Mouse (Mus musculus) MEL (cell line): ENCODE results near the gene Ankle2. TPM values are rescaled to one million over a fixed set of nuclear protein-coding genes. Genes with fewer than 3 reads are reported as not detected.

Experiments used
- DNase-seq: peaks from one replicate; pipeline ENCODE4 v3.0.0; 2011; ENCODE audit warnings: low read depth, low spot score
- H3K27ac ChIP-seq: 2 replicates; pipeline ENCODE4 v1.5.1; 2012; ENCODE audit warnings: low read depth, mild to moderate bottlenecking, control low read depth, low read length, moderate library complexity; ENCODE audit not compliant: control insufficient read depth
- H3K27me3 ChIP-seq, 2 experiments: fragments of 150-350 bp in 1 of 2; sonication (generic) in 1 of 2; 2 replicates each; pipeline ENCODE4 v1.6.1; 2012; ENCODE audit warnings: low read length in 2 of 2, mild to moderate bottlenecking in 2 of 2, improper control_type of control experiment in 1 of 2, moderate library complexity in 1 of 2; ENCODE audit not compliant: insufficient read depth in 2 of 2, control insufficient read depth in 1 of 2
- H3K36me3 ChIP-seq, 2 experiments: 2 replicates each; pipeline ENCODE4 v1.6.1; 2012 to 2014; ENCODE audit warnings: low read length in 2 of 2, improper control_type of control experiment in 1 of 2, inconsistent platforms in 1 of 2, mild to moderate bottlenecking in 1 of 2; ENCODE audit not compliant: insufficient read depth in 2 of 2, control insufficient read depth in 1 of 2
- H3K4me1 ChIP-seq, 2 experiments: fragments of 150-350 bp in 1 of 2; sonication (generic) in 1 of 2; 2 replicates each; pipeline ENCODE4 v1.6.1; 2012; ENCODE audit warnings: low read length in 2 of 2, improper control_type of control experiment in 1 of 2, mild to moderate bottlenecking in 1 of 2; ENCODE audit not compliant: insufficient read depth in 2 of 2, control insufficient read depth in 1 of 2
- H3K4me3 ChIP-seq, 2 experiments: fragments of 150-350 bp in 1 of 2; sonication (generic) in 1 of 2; 2 replicates each; pipeline ENCODE4 v1.5.1; 2012; ENCODE audit warnings: low read depth in 2 of 2, low read length in 2 of 2, mild to moderate bottlenecking in 2 of 2, moderate library complexity in 2 of 2, control low read depth in 1 of 2, improper control_type of control experiment in 1 of 2; ENCODE audit not compliant: control insufficient read depth in 1 of 2, insufficient read depth in 1 of 2
- H3K79me2 ChIP-seq: 2 replicates; pipeline ENCODE4 v1.6.1; 2012; ENCODE audit warnings: mild to moderate bottlenecking, low read length, moderate library complexity; ENCODE audit not compliant: control insufficient read depth, poor library complexity, insufficient read depth
- H3K9ac ChIP-seq: 2 replicates; pipeline ENCODE4 v1.6.1; 2012; ENCODE audit warnings: low read depth, mild to moderate bottlenecking, control low read depth, low read length, moderate library complexity; ENCODE audit not compliant: control insufficient read depth, poor library complexity, severe bottlenecking
- H3K9me3 ChIP-seq: fragments of 150-350 bp; sonication (generic); replicated peaks from 2 replicates; pipeline ENCODE4 v1.6.1; 2012; ENCODE audit warnings: mild to moderate bottlenecking, low read length, improper control_type of control experiment, moderate library complexity; ENCODE audit not compliant: insufficient read depth
- BHLHE40 ChIP-seq: IDR thresholded peaks from 2 replicates; pipeline ENCODE4 v1.6.1; 2012; ENCODE audit warnings: low read depth, mild to moderate bottlenecking, inconsistent platforms, low read length, improper control_type of control experiment, borderline replicate concordance
- CHD1 ChIP-seq: IDR thresholded peaks from 2 replicates; pipeline ENCODE4 v1.6.1; 2012; ENCODE audit warnings: low read depth, mild to moderate bottlenecking, inconsistent platforms, low read length, improper control_type of control experiment
- CTCF ChIP-seq, 3 experiments: IDR thresholded peaks in 2 of 3; conservative IDR thresholded peaks in 1 of 3; 2 replicates each; pipeline ENCODE4 v1.5.1; 2011 to 2012; ENCODE audit warnings: low read length in 3 of 3, low read depth in 2 of 3, mild to moderate bottlenecking in 2 of 3, improper control_type of control experiment in 1 of 3, inconsistent platforms in 1 of 3, mixed read lengths in 1 of 3, moderate library complexity in 1 of 3; ENCODE audit not compliant: control insufficient read depth in 1 of 3, insufficient read depth in 1 of 3, poor library complexity in 1 of 3, severe bottlenecking in 1 of 3
- ELF1 ChIP-seq: IDR thresholded peaks from 2 replicates; pipeline ENCODE4 v1.6.1; 2014; ENCODE audit warnings: low read depth, mild to moderate bottlenecking, inconsistent platforms, low read length, improper control_type of control experiment, moderate library complexity
- EP300 ChIP-seq, 2 experiments: IDR thresholded peaks; 2 replicates each; pipeline ENCODE4 v1.6.1; 2011; ENCODE audit warnings: improper control_type of control experiment in 2 of 2, low read length in 2 of 2, low read depth in 1 of 2, mild to moderate bottlenecking in 1 of 2
- GABPA ChIP-seq: IDR thresholded peaks from 2 replicates; pipeline ENCODE4 v1.6.1; 2012; ENCODE audit warnings: low read depth, mild to moderate bottlenecking, inconsistent platforms, low read length, improper control_type of control experiment, moderate library complexity
- GATA1 ChIP-seq: IDR thresholded peaks from 2 replicates; pipeline ENCODE4 v1.6.1; 2011; ENCODE audit warnings: low read depth, low read length, improper control_type of control experiment
- HCFC1 ChIP-seq: IDR thresholded peaks from 2 replicates; pipeline ENCODE4 v1.6.1; 2012; ENCODE audit warnings: low read depth, mild to moderate bottlenecking, inconsistent platforms, low read length, improper control_type of control experiment, moderate library complexity
- KAT2A ChIP-seq: conservative IDR thresholded peaks from 2 replicates; pipeline ENCODE4 v1.6.1; 2012; ENCODE audit warnings: low read depth, low read length, improper control_type of control experiment, inconsistent platforms
- MAFK ChIP-seq: IDR thresholded peaks from 2 replicates; pipeline ENCODE4 v1.6.1; 2011; ENCODE audit warnings: low read depth, mild to moderate bottlenecking, low read length, improper control_type of control experiment, borderline replicate concordance
- MAX ChIP-seq: IDR thresholded peaks from 2 replicates; pipeline ENCODE4 v1.6.1; 2011; ENCODE audit warnings: low read length, improper control_type of control experiment
- MAZ ChIP-seq: IDR thresholded peaks from 2 replicates; pipeline ENCODE4 v1.6.1; 2012; ENCODE audit warnings: low read depth, mild to moderate bottlenecking, inconsistent platforms, low read length, improper control_type of control experiment
- MEF2A ChIP-seq: IDR thresholded peaks from 2 replicates; pipeline ENCODE4 v1.6.1; 2014; ENCODE audit warnings: low read depth, mild to moderate bottlenecking, inconsistent platforms, low read length, improper control_type of control experiment; ENCODE audit not compliant: poor library complexity, insufficient replicate concordance, severe bottlenecking; ENCODE audit errors: extremely low read depth
- MXI1 ChIP-seq: IDR thresholded peaks from 2 replicates; pipeline ENCODE4 v1.6.1; 2011; ENCODE audit warnings: mild to moderate bottlenecking, low read depth, low read length, improper control_type of control experiment
- MYB ChIP-seq: IDR thresholded peaks from 2 replicates; pipeline ENCODE4 v1.6.1; 2011; ENCODE audit warnings: mild to moderate bottlenecking, low read depth, low read length, improper control_type of control experiment
- MYC ChIP-seq: IDR thresholded peaks from 2 replicates; pipeline ENCODE4 v1.6.1; 2011; ENCODE audit warnings: low read depth, mild to moderate bottlenecking, low read length, improper control_type of control experiment, moderate library complexity
- NELFE ChIP-seq: IDR thresholded peaks from 2 replicates; pipeline ENCODE4 v1.6.1; 2011; ENCODE audit warnings: low read depth, low read length, improper control_type of control experiment
- NRF1 ChIP-seq: IDR thresholded peaks from 2 replicates; pipeline ENCODE4 v1.6.1; 2014; ENCODE audit warnings: low read depth, mild to moderate bottlenecking, inconsistent platforms, low read length, improper control_type of control experiment, moderate library complexity; ENCODE audit not compliant: poor library complexity, insufficient read depth, severe bottlenecking
- POLR2A ChIP-seq, 2 experiments: IDR thresholded peaks; 2 replicates each; pipeline ENCODE4 v1.6.1; 2011 to 2012; ENCODE audit warnings: low read length in 2 of 2, mild to moderate bottlenecking in 2 of 2, control low read depth in 1 of 2, improper control_type of control experiment in 1 of 2, low read depth in 1 of 2, moderate library complexity in 1 of 2; ENCODE audit not compliant: control insufficient read depth in 1 of 2, insufficient read depth in 1 of 2, poor library complexity in 1 of 2
- POLR2AphosphoS2 ChIP-seq: IDR thresholded peaks from 2 replicates; pipeline ENCODE4 v1.6.1; 2011; ENCODE audit warnings: low read length, improper control_type of control experiment
- POLR2AphosphoS5 ChIP-seq: IDR thresholded peaks from 2 replicates; pipeline ENCODE4 v1.6.1; 2012; ENCODE audit warnings: low read depth, borderline replicate concordance, mild to moderate bottlenecking, inconsistent platforms, low read length, moderate library complexity, mixed read lengths
- RAD21 ChIP-seq: IDR thresholded peaks from 2 replicates; pipeline ENCODE4 v1.6.1; 2011; ENCODE audit warnings: mild to moderate bottlenecking, low read depth, low read length, improper control_type of control experiment
- SMC3 ChIP-seq: IDR thresholded peaks from 2 replicates; pipeline ENCODE4 v1.6.1; 2011; ENCODE audit warnings: low read depth, low read length, improper control_type of control experiment
- TAL1 ChIP-seq: IDR thresholded peaks from 2 replicates; pipeline ENCODE4 v1.6.1; 2012; ENCODE audit warnings: mild to moderate bottlenecking, inconsistent platforms, low read length, moderate library complexity, mixed read lengths
- ZC3H11A ChIP-seq: IDR thresholded peaks from 2 replicates; pipeline ENCODE4 v1.6.1; 2012; ENCODE audit warnings: low read depth, mild to moderate bottlenecking, inconsistent platforms, low read length, improper control_type of control experiment
- ZKSCAN1 ChIP-seq: IDR thresholded peaks from 2 replicates; pipeline ENCODE4 v1.6.1; 2012; ENCODE audit warnings: low read depth, mild to moderate bottlenecking, inconsistent platforms, low read length, improper control_type of control experiment, moderate library complexity
- ZNF384 ChIP-seq: IDR thresholded peaks from 2 replicates; pipeline ENCODE4 v1.6.1; 2012; ENCODE audit warnings: low read depth, mild to moderate bottlenecking, inconsistent platforms, low read length, improper control_type of control experiment
- polyA plus RNA-seq, 2 experiments: library from polyadenylated mRNA; stranded (reverse) in 1 of 2; unstranded in 1 of 2; fragments of >175 nt in 1 of 2; fragments of >200 nt in 1 of 2; gene quantifications; 2 replicates each; pipeline versions ENCODE4 v1.2.1 to v1.2.4; 2012; ENCODE audit warnings: low replicate concordance in 2 of 2, low read depth in 1 of 2; ENCODE audit not compliant: insufficient read length in 2 of 2, insufficient read depth in 1 of 2, missing spikeins in 1 of 2
- total RNA-seq: library from RNA; depleted of rRNA; stranded (reverse); fragments of 300-350 nt; gene quantifications from 2 replicates; pipeline ENCODE4 v1.2.3, GENCODE M21; 2012

Ankle2 gene
- total and polyA plus RNA-seq, 3 experiments, result 29.5 to 270 (median 37.9) TPM

DNA sequence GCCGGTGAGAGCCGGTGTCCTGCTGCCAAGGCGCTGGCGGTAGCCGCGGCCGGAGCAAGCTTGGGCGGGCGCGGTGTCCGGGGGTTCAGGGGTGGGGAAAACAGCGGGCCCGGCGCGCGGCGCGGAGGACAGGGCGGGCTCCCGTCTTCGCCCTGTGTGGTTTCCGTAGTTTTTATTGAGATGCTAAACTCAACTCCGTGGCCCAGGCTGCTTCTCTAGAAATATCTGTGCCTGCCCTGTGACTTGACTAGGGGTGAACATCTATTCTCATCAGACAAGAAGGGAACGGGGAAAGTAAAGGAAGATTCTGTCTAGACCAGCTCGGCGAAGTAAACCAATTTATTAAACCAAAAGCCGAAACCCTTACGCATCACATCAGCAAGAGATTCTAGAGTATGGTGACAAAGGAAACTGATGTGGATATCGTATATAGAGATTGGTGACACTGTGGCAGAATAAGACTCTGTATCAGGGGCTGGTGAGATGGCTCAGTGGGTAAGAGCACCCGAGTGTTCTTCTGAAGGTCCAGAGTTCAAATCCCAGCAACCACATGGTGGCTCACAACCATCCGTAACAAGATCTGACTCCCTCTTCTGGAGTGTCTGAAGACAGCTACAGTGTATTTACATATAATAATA, 55.8 kb downstream of the Ankle2 start (continued):
- no peak for TF ChIP-seq POLR2AphosphoS2
- no peak for TF ChIP-seq BHLHE40
- TF ChIP-seq CTCF (IDR thresholded peaks at IDR 0.05 in 2 of 3, conservative IDR thresholded peaks at IDR 0.05 in 1 of 3; ENCODE audit: control insufficient read depth in 1 of 3, insufficient read depth in 1 of 3, low read depth in 2 of 3, low read length in 3 of 3, poor library complexity in 1 of 3, severe bottlenecking in 1 of 3), result no peak
- TF ChIP-seq, all 39 proteins: peak for 4

DNA sequence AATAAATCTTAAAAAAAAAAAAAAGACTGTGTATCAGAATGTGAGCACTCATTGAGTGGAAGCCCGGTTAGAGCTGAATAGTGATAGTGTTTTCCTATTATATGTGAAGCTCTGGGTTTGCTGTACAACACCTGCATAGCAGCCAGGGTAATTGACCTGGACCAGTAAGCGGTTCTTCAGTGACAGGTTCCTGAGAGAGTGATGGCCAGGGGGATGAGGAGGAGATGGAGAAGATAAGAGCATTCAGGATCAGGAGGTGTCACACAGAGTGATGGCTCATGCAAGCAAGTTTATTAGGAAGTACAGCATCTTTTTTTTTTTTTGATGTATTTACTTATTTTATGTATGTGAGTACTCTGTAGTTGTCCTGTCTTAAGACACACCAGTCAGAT, 56.3 kb downstream of the Ankle2 start:
- Histone ChIP-seq H3K36me3 (peaks cover 6 to 7% of the 10 kb centered on the region in 2 experiments), H3K4me1 (peaks cover 0 to 4% of the 10 kb centered on the region in 2 experiments; a peak in 2 of 4 replicates), H3K4me3 (peak overlapping the region; percentile 13 to 82; a peak in 3 of 4 replicates), H3K79me2 (peaks cover 10% of the 10 kb centered on the region), H3K27me3 (no peaks in the 10 kb centered on the region), H3K27ac (no peak overlapping the region), H3K9me3 (no peaks in the 10 kb centered on the region), H3K9ac (peak overlapping the region; percentile 26; the same call in 1 of the 2 replicates)
- TF ChIP-seq POLR2AphosphoS2, result no peak
- TF ChIP-seq KAT2A, result no peak
- TF ChIP-seq EP300 (IDR thresholded peaks at IDR 0.05; ENCODE audit: low read depth in 1 of 2, low read length in 2 of 2), result no peak
- TF ChIP-seq TAL1, result no peak
- TF ChIP-seq ELF1, result no peak
- peak; percentile 15; the same call in 1 of the 2 replicates for TF ChIP-seq GATA1
- TF ChIP-seq NELFE, result no peak
- no peak for TF ChIP-seq ZKSCAN1
- TF ChIP-seq MAZ, result no peak
- no peak for TF ChIP-seq CTCF (IDR thresholded peaks at IDR 0.05 in 2 of 3, conservative IDR thresholded peaks at IDR 0.05 in 1 of 3; ENCODE audit: control insufficient read depth in 1 of 3, insufficient read depth in 1 of 3, low read depth in 2 of 3, low read length in 3 of 3, poor library complexity in 1 of 3, severe bottlenecking in 1 of 3)
- TF ChIP-seq GABPA, result no peak
- TF ChIP-seq CHD1, result no peak
- TF ChIP-seq MAFK, result peak; percentile 22; the same call in 1 of the 2 replicates
- no peak for TF ChIP-seq ZNF384
- TF ChIP-seq MYC, result no peak
- DNase-seq, result peak; percentile 65

- DNase-seq, result no peak
- Histone ChIP-seq H3K36me3 (peaks cover 5 to 12% of the 10 kb centered on the region in 2 experiments; a peak in 3 of 4 replicates), H3K27ac (no peak overlapping the region), H3K27me3 (no peaks in the 10 kb centered on the region), H3K4me3 (no peak overlapping the region), H3K4me1 (peaks cover 0 to 4% of the 10 kb centered on the region in 2 experiments; a peak in 1 of 4 replicates), H3K9ac (no peak overlapping the region), H3K9me3 (no peaks in the 10 kb centered on the region), H3K79me2 (peaks cover 8% of the 10 kb centered on the region)
- TF ChIP-seq MXI1 (no peak), MAX (no peak), MYB (no peak), ZC3H11A (no peak), ELF1 (no peak), SMC3 (no peak), ZNF384 (no peak), CTCF (IDR thresholded peaks at IDR 0.05 in 2 of 3, conservative IDR thresholded peaks at IDR 0.05 in 1 of 3; ENCODE audit: control insufficient read depth in 1 of 3, insufficient read depth in 1 of 3, low read depth in 2 of 3, low read length in 3 of 3, poor library complexity in 1 of 3, severe bottlenecking in 1 of 3) (no peak), RAD21 (no peak), POLR2A (IDR thresholded peaks at IDR 0.05; ENCODE audit: control insufficient read depth in 1 of 2, insufficient read depth in 1 of 2, low read depth in 1 of 2, low read length in 2 of 2, poor library complexity in 1 of 2) (no peak), MEF2A (no peak), NRF1 (no peak), POLR2AphosphoS5 (no peak), GABPA (no peak), HCFC1 (no peak), POLR2AphosphoS2 (no peak)
These were observed 60.8 kb downstream of the Ankle2 start for GRCm38 (mm10) chr5:110291649-110292048.
